Mouse (Mus musculus) B cell, adult 2 months (primary cell): ENCODE results near the gene Rundc3a.

Experiments used
- DNase-seq, 2 experiments: peaks; one replicate each; pipeline ENCODE4 v3.0.0; 2022

Gene Rundc3a

GRCm38 (mm10) chr11:102411061-102411460 is 17.9 kb downstream of the Rundc3a start:
- DNase-seq: no peak

GRCm38 (mm10) chr11:102411704-102412103 is 18.5 kb downstream of the Rundc3a start:
- peak; percentile 91 to 92 for DNase-seq

- no peak for DNase-seq
Measured at GRCm38 (mm10) chr11:102413059-102413458, 19.9 kb downstream of the Rundc3a start.

GRCm38 (mm10) chr11:102415034-102415802 is 22.0 kb downstream of the Rundc3a start:
- DNase-seq: no peak

GRCm38 (mm10) chr11:102417160-102417559 is 24.0 kb downstream of the Rundc3a start:
- no peak for DNase-seq

- DNase-seq: no peak
Measured at GRCm38 (mm10) chr11:102418887-102419286, 25.7 kb downstream of the Rundc3a start.

GRCm38 (mm10) chr11:102421559-102421958 is 28.4 kb downstream of the Rundc3a start:
- no peak for DNase-seq

GRCm38 (mm10) chr11:102424666-102425065 is 31.5 kb downstream of the Rundc3a start:
- no peak for DNase-seq

GRCm38 (mm10) chr11:102425555-102426316 is 32.5 kb downstream of the Rundc3a start:
- DNase-seq: no peak

- no peak for DNase-seq
Measured at GRCm38 (mm10) chr11:102428981-102429540, 35.9 kb downstream of the Rundc3a start.

- no peak for DNase-seq
Measured at GRCm38 (mm10) chr11:102429551-102429950, 36.3 kb downstream of the Rundc3a start.

- peak; percentile 71 to 73 for DNase-seq
Measured at GRCm38 (mm10) chr11:102430121-102431017, 37.2 kb downstream of the Rundc3a start, which contains the start of gene Grn. Gene Grn (plus strand): TSS chr11:102430315.

GRCm38 (mm10) chr11:102431018-102431645 is 37.9 kb downstream of the Rundc3a start:
- DNase-seq: peak; percentile 80 to 84

GRCm38 (mm10) chr11:102431728-102432114 is 38.5 kb downstream of the Rundc3a start:
- no peak for DNase-seq

GRCm38 (mm10) chr11:102432115-102432843 is 39.1 kb downstream of the Rundc3a start:
- peak; percentile 85 to 87 for DNase-seq

GRCm38 (mm10) chr11:102432896-102433295 is 39.7 kb downstream of the Rundc3a start:
- DNase-seq: no peak

GRCm38 (mm10) chr11:102433866-102434265 is 40.7 kb downstream of the Rundc3a start:
- no peak for DNase-seq

GRCm38 (mm10) chr11:102434406-102434805 is 41.2 kb downstream of the Rundc3a start:
- peak; percentile 92 for DNase-seq

- no peak for DNase-seq
Measured at GRCm38 (mm10) chr11:102434816-102435705, 41.9 kb downstream of the Rundc3a start.

GRCm38 (mm10) chr11:102435754-102436470 is 42.7 kb downstream of the Rundc3a start:
- no peak for DNase-seq
